Mouse (Mus musculus): ENCODE measurements around the gene Mapk14. TPM values are rescaled to one million over a fixed set of nuclear protein-coding genes. Genes with fewer than 3 reads are reported as not detected.

The Mapk14 gene
- total and polyA plus RNA-seq, 3 experiments: 61.5 to 93.2 TPM; not detected in 1

DNA sequence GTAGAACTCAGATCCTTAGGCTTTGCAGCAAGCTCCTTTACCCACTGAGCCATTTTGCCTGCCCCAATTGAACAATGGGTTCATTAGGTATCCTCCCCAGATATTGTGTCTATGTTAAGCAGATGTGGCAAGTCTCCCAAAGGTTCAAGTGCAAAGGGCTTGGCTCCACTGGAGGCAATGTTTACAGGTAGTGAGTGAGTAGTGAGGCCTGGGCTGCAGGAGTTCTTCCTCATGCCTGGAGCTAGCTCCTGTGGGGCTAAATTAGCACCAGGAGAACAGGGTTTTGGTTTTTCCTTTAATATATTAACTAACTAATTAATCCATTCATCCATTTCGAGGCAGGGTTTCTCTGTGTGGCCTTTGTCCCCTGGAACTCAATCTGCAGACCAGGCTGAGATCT is 7.5 kb upstream of the Mapk14 start:
- H3K79me2 ChIP-seq (ENCODE audit: control insufficient read depth, insufficient read depth, low read length, poor library complexity): no peaks in the 10 kb centered on the region
- no peak overlapping the region for H3K27ac ChIP-seq (ENCODE audit: control insufficient read depth, low read depth, low read length)
- H3K9me3 ChIP-seq (replicated peaks; ENCODE audit: insufficient read depth, low read length): no peaks in the 10 kb centered on the region
- TF ChIP-seq TCF12 (IDR thresholded peaks at IDR 0.05; ENCODE audit: low read depth, low read length): no peak
- no peak for TF ChIP-seq USF1 (IDR thresholded peaks at IDR 0.05; ENCODE audit: low read depth, low read length)
- no peak for TF ChIP-seq USF2 (IDR thresholded peaks at IDR 0.05; ENCODE audit: borderline replicate concordance in 1 of 2, insufficient read depth in 1 of 2, low read depth in 1 of 2, low read length in 2 of 2)
- no peak for TF ChIP-seq GABPA (IDR thresholded peaks at IDR 0.05; ENCODE audit: low read depth, low read length)
- no peak for TF ChIP-seq HCFC1 (IDR thresholded peaks at IDR 0.05; ENCODE audit: low read depth, low read length)
- TF ChIP-seq POLR2A (IDR thresholded peaks at IDR 0.05; ENCODE audit: control insufficient read depth in 1 of 2, insufficient read depth in 1 of 2, low read depth in 1 of 2, low read length in 2 of 2, poor library complexity in 1 of 2): no peak
- TF ChIP-seq MAZ (IDR thresholded peaks at IDR 0.05; ENCODE audit: low read depth, low read length): no peak
- no peak for TF ChIP-seq NELFE (IDR thresholded peaks at IDR 0.05; ENCODE audit: low read depth, low read length)
- no peak for TF ChIP-seq SMC3 (IDR thresholded peaks at IDR 0.05; ENCODE audit: low read depth, low read length)
- no peak for TF ChIP-seq MYB (IDR thresholded peaks at IDR 0.05; ENCODE audit: low read depth, low read length)
- TF ChIP-seq TBP (IDR thresholded peaks at IDR 0.05; ENCODE audit: low read depth, low read length): no peak
- no peak for TF ChIP-seq UBTF (IDR thresholded peaks at IDR 0.05; ENCODE audit: borderline replicate concordance, insufficient read depth, low read depth, low read length)
- TF ChIP-seq ETS1 (IDR thresholded peaks at IDR 0.05; ENCODE audit: low read depth, low read length): no peak
- TF ChIP-seq BHLHE40 (IDR thresholded peaks at IDR 0.05; ENCODE audit: borderline replicate concordance, low read depth, low read length): no peak
- TF ChIP-seq EP300 (IDR thresholded peaks at IDR 0.05; ENCODE audit: low read depth in 1 of 2, low read length in 2 of 2): no peak
- TF ChIP-seq ZKSCAN1 (IDR thresholded peaks at IDR 0.05; ENCODE audit: low read depth, low read length): no peak
- TF ChIP-seq E2F4 (IDR thresholded peaks at IDR 0.05; ENCODE audit: borderline replicate concordance, low read depth, low read length): no peak
- TF ChIP-seq MAX (IDR thresholded peaks at IDR 0.05; ENCODE audit: low read length): no peak
- no peak for TF ChIP-seq POLR2AphosphoS5 (IDR thresholded peaks at IDR 0.05; ENCODE audit: borderline replicate concordance, low read depth, low read length)
- TF ChIP-seq MAFK (IDR thresholded peaks at IDR 0.05; ENCODE audit: borderline replicate concordance, low read depth, low read length): no peak
- no peaks in the 10 kb centered on the region for H3K27me3 ChIP-seq (ENCODE audit: control insufficient read depth in 1 of 2, insufficient read depth in 2 of 2, low read length in 2 of 2)
- peaks cover 0 to 6% of the 10 kb centered on the region in 2 experiments; a peak in 2 of 4 replicates for H3K36me3 ChIP-seq (ENCODE audit: control insufficient read depth in 1 of 2, insufficient read depth in 2 of 2, low read length in 2 of 2)
- no peak overlapping the region for H3K9ac ChIP-seq (ENCODE audit: control insufficient read depth, low read depth, low read length, poor library complexity, severe bottlenecking)
- H3K4me1 ChIP-seq (ENCODE audit: control insufficient read depth in 1 of 2, insufficient read depth in 2 of 2, low read length in 2 of 2): peaks cover 0 to 3% of the 10 kb centered on the region in 2 experiments; a peak in 2 of 4 replicates
- no peak overlapping the region for H3K4me3 ChIP-seq (ENCODE audit: control insufficient read depth in 1 of 2, insufficient read depth in 1 of 2, low read depth in 2 of 2, low read length in 2 of 2)
- no peak for DNase-seq (ENCODE audit: low read depth, low spot score)

DNA sequence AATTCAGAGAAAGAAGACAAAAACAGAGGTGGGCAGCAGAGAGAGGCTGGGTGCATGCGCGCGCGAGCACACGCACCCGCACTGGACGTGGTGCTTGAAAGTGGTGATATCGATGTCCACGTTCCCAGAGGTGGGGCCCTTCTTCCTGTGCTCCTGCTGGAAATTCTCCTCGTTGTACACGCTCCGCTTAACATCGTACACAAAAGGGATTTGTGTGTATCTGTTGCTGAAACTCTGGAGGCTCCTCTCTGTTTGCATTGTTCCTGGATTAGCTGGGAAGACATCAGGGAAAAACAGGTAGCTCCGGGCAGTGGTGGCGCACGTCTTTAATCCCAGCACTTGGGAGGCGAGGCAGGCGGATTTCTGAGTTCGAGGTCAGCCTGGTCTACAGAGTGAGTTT is 6.5 kb upstream of the Mapk14 start:
- H3K4me3 ChIP-seq (ENCODE audit: control insufficient read depth in 1 of 2, insufficient read depth in 1 of 2, low read depth in 2 of 2, low read length in 2 of 2): no peak overlapping the region
- H3K79me2 ChIP-seq (ENCODE audit: control insufficient read depth, insufficient read depth, low read length, poor library complexity): peaks cover 2% of the 10 kb centered on the region; the same call in 1 of the 2 replicates
- peaks cover 0 to 10% of the 10 kb centered on the region in 2 experiments; a peak in 2 of 4 replicates for H3K36me3 ChIP-seq (ENCODE audit: control insufficient read depth in 1 of 2, insufficient read depth in 2 of 2, low read length in 2 of 2)
- H3K27ac ChIP-seq (ENCODE audit: control insufficient read depth, low read depth, low read length): no peak overlapping the region
- TF ChIP-seq GABPA (IDR thresholded peaks at IDR 0.05; ENCODE audit: low read depth, low read length): no peak
- TF ChIP-seq HCFC1 (IDR thresholded peaks at IDR 0.05; ENCODE audit: low read depth, low read length): no peak
- no peaks in the 10 kb centered on the region for H3K9me3 ChIP-seq (replicated peaks; ENCODE audit: insufficient read depth, low read length)
- no peak for DNase-seq (ENCODE audit: low read depth, low spot score)
- peaks cover 0 to 7% of the 10 kb centered on the region in 2 experiments; a peak in 3 of 4 replicates for H3K4me1 ChIP-seq (ENCODE audit: control insufficient read depth in 1 of 2, insufficient read depth in 2 of 2, low read length in 2 of 2)
- no peak overlapping the region for H3K9ac ChIP-seq (ENCODE audit: control insufficient read depth, low read depth, low read length, poor library complexity, severe bottlenecking)
- H3K27me3 ChIP-seq (ENCODE audit: control insufficient read depth in 1 of 2, insufficient read depth in 2 of 2, low read length in 2 of 2): no peaks in the 10 kb centered on the region
